Mouse (Mus musculus) left cerebral cortex, postnatal 4 days (tissue): Measurements from ENCODE around the gene Grk5. TPM values are rescaled to one million over a fixed set of nuclear protein-coding genes. Genes with fewer than 3 reads are reported as not detected.

ENCODE experiments used
- DNase-seq: peaks from one replicate; pipeline ENCODE4 v3.0.0-alpha.2; 2022
- intact Hi-C: fragments of 180-260 bp; cut with DNase I; formaldehyde crosslinking; loops from one replicate; pipeline ENCODE4 v1.15.1; 2025
- total RNA-seq, 2 experiments: library from RNA; stranded (reverse); gene quantifications; 2 replicates each; pipeline ENCODE4 v1.2.3; 2021

Grk5 gene
- total RNA-seq, 2 experiments from 2014 or later = 21.5 to 22.2 TPM

DNA sequence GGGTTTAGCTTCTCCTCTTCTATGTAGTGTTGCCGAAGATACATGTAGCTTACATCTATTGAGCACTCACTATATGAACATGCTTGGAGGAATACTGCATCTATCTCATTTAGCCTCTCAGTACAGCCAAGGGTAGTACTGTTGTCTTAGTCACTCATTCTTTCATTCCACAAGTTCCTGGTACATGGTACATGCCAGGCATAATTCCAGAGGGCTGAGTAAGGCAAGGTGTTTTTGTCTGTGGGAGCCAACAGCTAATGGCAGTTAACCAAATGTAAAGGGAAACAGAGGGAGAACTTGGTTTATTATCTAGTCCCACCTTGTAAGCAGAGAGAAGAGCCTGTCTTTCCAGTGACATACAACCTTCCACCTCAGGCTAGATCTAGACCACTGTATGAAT lies 82.0 kb downstream of the Grk5 start:
- intact Hi-C loops = no loop called here
- DNase-seq = no peak

DNA sequence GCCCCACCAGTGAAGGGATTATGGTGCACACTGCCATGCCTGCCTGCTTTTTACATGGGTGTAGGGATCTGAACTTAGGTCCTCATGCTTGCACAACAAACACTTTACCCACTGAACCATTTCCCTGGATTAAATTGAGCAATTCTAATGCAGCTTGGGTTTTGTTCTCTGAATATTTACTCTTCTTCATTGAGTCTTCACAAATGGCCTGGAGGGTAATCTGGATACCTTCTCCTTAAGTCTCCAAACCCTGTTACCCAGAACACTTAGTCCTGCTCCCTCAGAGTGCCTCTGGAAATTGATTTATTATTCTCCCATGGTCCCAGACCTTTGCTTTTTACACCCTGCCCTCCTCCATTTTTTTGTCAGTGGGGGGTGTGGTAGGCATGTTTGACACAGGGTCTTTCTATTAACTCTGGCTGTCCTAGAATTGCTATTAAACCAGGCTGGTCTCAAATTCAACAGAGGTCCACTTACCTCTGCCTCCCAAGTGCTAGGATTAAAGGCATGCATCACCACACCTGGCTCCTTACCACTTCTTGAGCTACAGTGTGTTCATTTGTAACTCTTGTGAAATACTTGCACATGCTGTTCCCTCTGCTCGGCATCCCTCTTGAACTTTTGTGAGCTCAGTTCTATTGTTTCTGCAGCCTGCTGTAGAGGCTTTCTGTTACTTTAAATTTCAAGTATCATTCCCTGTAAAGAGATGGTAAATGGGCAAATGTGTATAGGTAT lies 82.9 kb downstream of the Grk5 start:
- DNase-seq = no peak
- intact Hi-C loops = no loop called here

DNA sequence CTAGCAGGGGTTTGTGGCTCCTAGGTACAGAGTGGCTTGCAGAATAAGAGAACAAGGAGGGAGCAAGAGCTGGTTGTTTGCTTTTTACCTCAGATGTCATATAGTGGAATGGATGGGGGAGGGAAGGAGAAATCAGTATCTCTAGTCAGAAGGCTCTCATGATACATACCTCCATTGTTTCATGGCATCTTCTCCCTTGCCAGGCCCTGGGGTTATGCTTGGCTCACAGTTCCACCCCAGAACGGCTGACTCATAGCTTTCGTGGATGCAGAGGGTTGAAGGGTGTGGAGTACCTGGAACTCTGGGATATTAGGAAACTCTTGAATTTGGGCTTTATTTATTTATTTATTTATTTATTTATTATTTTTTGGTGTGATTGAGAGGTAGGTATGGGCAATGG lies 84.0 kb downstream of the Grk5 start:
- DNase-seq = no peak
- intact Hi-C loops = no loop called here

DNA sequence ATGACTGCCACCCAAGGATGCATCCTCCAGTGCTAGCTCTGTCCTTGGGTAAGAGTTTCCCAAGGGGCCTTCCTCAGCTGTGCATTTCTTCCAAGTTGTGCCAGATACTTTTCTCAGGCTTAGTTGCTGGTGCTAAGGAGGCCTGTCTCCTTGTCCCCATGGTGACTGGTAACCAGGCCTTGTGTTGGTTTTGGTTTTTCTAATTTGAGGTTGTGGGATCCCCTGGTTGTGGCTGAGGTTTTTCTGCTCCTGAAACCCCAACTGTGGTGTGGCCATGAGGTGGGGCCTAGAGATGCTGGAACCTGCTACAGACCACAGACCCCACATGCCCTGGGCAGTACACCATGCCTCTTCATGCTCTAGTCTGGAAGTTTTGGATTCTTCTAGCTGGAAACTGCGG lies 90.0 kb downstream of the Grk5 start:
- no peak for DNase-seq
- intact Hi-C loops = no loop called here

DNA sequence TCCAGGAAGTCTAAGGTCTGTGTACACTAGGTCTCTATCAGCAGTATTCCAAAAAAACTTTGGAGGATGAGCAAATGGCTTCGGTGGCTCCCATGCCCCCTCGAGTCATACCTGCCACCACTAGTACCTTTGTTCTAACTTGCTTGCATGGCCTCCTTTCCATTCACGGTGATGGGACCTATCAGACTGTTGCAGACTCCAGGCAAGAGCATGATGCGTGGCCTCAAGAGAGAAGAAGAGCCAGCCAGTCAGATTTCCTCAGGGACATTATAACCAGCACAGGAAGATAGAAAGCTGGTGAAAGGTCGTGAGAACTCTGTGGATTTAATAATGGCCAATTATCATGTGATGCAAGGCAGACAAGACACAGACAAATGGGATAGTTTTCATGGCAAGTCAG lies 91.8 kb downstream of the Grk5 start:
- intact Hi-C loops = no loop called here

DNA sequence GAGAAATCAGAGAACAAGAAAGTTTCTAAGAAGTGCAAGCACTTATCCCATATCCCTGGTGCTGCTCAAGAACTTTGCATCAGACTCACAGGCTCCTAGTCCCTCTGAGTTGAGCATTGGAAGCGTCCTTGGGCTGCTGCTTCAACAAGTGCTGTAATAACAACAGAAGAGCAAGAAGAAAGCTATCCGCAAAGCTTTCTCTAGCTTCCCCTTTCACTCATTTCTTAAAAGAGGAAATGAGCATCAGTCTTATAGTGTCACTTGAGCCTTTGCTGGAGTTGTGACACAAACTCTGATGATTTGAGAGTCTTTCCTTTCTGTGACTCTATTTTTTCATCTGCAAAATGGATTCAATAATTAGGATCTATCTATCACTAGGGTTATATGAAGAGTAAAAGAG lies 92.3 kb downstream of the Grk5 start:
- intact Hi-C loops = no loop called here
- DNase-seq = no peak

More for the DNA sequence above, 91.8 kb downstream of the Grk5 start:
- DNase-seq = no peak

DNA sequence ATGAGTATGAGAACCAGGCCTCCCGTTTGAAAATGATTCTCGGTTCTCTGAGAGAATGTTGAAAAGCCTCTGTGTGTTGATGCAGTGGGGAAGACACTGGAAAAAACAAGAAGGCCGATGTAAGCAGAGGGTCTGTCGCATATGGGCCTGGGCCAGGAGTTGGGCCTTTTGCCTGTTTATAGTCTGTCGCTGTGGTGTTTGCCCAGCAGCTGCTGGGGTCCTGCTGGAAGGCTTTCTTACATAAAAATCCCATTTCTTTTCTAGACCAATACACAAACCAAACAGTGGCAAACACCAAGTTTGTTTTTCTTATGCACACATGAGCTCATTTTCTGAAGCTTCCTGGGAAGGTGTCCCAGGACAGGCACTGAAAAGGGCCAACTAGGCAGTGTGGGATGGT lies 100.2 kb downstream of the Grk5 start:
- intact Hi-C loops = no loop called here
- DNase-seq = peak; percentile 20

DNA sequence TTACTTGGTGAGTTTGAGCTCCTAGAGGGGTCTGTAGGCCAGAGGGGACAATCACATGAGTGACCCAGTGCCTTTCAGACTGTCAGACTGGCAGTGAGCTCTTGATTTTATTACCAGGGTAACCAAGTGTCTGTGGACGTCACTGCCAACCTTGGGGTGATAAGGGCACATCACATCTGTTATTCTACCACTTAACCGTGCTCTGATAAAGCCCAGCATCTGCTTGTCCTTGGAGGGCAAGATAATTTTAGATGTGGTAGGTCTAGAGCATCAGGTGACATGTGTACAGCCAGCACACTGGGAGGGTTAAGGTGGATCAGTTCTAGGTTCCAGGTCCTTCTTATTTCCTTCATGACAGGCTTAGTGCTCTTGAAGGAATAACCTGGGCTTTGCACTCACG lies 104.7 kb downstream of the Grk5 start:
- DNase-seq = no peak
- intact Hi-C loops = no loop called here

DNA sequence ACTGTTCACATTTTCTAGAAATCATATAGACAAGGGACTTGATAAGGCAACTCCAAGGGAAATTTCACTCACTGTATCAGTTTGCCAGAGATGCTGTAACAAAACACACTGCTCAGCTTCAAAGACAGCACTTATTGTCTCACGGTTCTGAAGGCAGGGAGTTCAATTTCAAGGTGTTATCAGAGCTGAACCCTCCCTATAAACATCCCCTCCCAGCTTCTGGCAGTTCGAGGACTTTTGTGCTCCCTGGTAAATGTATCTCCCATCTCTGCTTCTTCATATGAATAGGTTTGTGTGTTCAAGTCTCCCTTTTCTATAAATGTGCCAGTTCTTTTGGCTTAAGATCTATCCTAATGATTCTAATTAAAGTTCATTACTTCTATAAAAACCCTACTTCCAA lies 105.3 kb downstream of the Grk5 start:
- intact Hi-C loops = no loop called here
- DNase-seq = no peak

DNA sequence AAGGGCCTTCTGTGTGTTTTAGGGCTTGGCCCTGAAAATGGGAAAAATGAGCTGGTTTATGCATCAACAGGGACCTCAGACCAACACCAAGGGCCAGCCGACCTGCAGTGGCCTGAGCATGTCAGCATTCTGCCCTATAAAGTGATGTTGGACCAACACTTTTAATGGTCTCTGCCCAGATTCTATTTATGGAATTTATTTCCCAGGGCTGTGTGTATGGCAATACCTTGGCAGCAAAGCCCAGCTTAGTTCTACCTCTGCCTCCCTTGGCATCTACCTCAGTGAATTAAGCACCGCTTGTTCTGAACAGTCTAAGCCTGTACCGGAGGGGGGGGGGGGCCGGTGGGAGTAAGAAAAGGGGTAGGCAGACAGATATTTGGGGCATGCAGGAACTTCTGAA lies 108.2 kb downstream of the Grk5 start:
- intact Hi-C loops = no loop called here
- no peak for DNase-seq

DNA sequence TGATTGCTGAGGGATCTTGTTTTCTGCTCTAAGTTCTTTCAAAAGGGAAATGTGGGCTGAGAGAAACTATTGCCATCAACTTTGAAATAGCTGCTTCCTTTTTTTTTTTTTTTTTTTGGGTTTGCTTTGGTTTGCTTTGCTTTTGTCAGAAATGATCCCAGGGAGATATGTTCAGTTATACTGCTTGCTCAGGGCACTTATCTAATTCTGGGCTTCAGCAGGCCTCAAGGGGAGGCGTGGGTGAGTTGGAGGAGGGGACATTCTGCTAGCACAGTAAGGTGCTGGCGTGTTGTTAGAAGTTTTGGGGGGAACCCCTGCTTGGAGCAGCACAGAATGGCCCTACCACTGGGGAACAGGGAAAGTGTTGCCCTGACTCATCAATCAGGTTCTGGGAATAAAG lies 110.1 kb downstream of the Grk5 start:
- DNase-seq = no peak
- intact Hi-C loops = no loop called here

DNA sequence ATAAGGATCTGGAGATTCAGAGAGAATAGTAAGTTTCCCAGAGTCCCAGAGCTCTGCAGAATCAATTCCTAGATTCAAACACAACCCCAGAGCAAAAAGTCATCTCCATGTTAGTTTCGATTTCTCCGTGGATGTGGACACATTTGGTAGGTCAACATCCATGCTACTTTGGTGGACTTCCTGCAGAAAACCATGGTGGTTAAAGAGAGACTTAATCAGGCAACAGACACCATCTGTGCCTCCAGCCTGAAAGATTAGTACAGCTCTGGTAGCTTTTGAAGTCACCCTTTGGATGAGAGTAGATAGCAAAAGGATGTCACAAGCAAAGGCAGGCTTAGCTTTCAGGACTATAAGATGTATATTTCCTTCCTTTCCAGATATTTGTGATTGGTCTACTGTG lies 111.4 kb downstream of the Grk5 start:
- intact Hi-C loops = no loop called here
- DNase-seq = no peak

DNA sequence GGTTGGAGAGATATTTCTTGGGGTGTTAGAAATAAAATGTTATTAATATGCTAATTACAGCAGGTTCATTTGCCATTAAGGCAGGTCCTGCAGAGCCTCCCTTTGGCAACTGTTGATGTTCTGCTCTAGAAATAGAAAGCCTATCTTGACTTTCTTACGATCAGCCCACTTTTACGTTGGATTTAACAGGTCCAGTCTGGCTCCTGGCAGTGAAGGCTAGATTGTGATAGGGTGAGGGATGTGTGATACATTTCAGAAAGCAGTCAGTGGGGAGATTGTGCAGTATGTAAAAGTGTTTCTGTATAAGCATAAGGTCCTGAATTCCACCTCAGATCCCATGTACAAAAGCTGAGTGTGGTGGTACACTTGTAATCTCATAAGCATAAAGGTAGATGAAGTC lies 119.7 kb downstream of the Grk5 start:
- no peak for DNase-seq
- intact Hi-C loops = no loop called here

DNA sequence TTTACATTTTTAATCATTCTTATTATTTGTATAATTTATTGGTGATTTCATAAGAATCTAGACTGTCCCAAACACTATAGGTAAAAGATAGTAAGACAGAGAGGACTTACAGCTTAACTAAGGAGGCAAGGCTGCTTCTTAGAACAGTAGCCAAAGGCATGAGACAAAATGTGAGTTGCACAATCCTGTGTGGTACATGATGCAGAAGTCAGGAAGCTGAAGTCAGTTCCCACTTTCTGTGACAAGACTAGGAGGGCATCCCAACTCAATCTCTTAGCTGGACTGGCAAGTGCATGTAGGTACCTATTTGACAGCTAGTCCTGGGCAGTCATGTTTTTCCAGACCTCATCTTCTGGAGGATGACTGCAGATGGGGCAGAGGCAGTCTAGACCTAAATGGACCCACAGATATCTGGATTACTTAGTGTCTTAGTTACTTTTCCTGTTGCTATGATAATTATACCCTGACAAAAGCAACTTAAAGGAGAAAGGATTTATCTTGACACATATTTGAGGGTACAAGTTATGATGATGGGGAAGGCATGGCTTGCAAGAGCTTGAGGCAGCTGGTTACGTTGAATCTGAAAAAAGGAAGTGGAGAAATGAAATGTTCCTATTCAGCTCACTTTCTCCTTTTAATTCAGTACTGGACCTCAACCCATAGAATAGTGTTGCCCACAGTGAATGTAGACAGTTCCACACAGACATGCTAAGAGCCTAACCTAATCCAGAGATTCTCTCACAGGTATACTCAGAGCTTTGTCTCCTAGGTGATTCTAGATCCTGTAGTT lies 128.1 kb downstream of the Grk5 start:
- intact Hi-C loops = no loop called here
- DNase-seq = no peak

DNA sequence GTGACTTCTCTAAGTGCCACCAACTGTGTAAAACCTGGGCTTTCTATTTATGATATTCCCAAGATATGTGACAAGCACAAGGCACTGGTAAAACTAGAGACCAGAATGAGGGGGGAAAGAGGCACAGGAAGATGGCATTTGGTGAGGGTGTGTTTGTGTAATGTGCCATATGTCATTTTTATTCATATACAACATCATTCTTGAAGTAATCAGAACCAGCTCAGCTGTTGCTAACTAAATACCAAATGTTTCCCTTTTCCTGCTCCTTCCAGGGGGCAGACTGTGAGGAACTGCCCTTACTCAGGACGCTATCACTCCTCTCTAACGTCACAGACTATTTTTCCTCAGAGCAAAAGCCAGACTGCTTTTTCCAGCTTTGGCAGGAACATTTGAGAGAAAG lies 132.0 kb downstream of the Grk5 start:
- no peak for DNase-seq
- intact Hi-C loops = no loop called here

DNA sequence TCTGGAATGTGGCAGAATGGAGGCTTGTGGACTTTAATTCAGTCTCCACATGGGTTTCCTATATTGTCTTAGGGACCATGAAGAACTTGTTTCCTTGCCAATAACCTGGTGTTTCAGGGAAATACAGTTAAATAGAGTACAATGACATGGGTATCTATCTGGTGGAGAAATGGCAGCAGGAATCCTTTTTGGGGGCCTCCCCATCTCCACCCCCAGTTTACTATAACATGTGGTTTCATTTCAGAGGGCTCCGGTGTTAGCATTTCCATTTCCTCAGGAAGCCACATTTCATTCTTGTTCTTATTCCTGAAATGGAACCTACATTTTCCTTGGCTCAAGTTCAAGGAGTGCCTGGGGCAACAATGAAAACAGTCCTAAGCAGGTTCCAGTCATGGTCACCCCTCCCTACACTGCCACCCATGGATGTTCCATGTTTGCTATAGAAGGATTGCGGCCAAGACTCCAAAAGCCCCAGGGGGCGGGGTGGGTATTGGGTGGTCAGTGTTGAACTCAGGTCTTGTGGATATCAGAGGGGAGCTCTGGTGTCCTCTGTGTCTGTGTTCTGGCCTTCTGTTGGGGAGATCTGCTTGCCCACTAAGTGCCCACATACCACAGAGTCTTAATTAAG lies 132.5 kb downstream of the Grk5 start:
- DNase-seq = no peak
- intact Hi-C loops = no loop called here

DNA sequence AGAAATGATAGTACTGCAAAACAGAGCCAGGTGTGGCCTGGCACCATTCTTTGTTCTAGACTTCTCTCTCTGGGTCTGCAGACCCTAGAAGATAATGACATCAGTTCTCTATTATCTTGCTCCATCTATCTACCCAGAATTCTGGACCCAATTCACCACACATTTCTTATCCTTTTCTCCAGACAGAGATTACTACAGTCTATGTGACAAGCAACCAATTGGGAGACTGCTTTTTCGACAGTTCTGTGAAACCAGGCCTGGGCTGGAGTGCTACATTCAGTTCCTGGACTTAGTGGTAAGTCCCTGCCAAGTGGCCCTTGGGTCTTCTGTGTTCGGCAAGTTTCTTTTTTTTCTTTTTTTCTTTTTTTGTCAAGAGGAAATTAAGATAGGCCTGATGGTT lies 142.0 kb downstream of the Grk5 start:
- DNase-seq = no peak
- intact Hi-C loops = no loop called here

DNA sequence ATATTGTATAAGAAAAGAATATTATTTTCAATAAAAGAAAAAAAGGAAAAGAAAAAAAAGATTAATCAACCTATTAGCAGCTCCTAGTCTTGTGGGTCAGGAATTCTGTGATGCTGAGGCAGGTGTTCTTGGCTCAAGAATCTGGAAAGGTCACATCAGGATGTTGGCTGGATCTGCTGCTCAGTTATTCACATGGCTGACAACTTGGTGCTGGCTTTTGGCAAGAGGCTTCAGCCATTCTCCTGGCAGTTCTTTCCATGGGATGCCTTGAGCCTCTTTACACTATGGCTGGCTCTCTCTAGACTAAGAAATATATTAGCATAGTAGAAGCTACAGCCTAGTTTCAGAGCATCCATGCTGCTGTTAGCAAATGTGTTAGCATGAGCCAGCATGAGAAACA lies 149.6 kb downstream of the Grk5 start:
- intact Hi-C loops = no loop called here
- DNase-seq = no peak

DNA sequence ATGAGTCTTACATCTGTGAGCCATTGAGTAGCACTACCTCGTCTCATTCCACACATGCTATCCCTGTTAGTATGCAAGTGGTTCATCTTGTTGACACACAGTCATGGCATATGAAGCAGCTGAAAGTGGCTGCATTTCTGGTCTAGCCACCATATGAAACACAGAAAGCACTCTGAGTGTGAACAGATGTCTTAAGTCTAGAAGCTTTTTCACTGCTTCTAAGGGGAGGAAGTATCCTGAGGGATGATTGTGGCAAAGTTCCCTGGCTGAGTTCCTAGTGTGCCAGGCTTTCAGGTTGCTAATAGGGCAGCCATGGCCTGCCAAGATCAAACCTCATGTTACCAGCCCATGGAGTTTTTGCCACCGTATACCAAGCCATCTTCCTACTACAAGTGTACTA lies 159.1 kb downstream of the Grk5 start:
- DNase-seq = peak; percentile 20
- intact Hi-C loops = no loop called here

DNA sequence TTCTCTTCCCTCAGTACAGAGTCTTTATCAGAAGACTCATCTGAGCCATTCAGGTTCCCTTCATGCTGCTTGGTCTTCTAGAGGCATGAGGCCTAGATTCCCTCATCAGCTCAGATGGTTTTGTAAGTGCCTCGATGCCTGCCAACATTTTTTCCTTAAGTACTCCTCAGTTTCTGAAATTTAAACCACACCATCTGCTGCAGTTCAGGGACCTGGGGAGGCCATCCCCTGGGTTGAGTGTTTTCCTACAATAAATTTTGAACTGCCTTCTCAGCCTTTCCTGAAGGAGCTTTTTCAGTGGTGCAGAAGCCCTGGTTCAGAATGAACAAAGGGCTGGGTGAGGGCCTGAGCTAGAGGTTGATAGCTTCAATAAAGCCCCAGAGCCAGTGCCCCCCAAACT lies 159.9 kb downstream of the Grk5 start:
- intact Hi-C loops = no loop called here
- DNase-seq = no peak

DNA sequence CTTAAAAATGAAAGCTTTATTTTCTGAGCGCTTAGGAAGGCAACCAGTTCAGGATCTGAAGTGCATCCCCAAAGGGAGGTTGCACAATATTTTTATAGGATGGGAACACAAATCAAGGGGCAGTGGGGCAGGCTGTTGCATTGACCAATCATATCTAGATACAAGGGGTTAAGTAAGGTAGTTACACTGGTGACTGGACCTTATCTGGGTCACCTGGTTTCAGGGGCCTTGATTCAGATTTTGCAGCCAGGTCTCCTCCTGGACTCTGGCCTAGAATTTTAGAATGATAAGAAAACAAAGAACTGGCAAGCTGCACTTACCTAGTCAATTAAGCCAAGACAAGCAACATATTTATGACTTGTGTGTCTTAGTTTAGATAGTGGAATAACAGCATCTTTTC lies 161.6 kb downstream of the Grk5 start:
- DNase-seq = no peak
- intact Hi-C loops = no loop called here

DNA sequence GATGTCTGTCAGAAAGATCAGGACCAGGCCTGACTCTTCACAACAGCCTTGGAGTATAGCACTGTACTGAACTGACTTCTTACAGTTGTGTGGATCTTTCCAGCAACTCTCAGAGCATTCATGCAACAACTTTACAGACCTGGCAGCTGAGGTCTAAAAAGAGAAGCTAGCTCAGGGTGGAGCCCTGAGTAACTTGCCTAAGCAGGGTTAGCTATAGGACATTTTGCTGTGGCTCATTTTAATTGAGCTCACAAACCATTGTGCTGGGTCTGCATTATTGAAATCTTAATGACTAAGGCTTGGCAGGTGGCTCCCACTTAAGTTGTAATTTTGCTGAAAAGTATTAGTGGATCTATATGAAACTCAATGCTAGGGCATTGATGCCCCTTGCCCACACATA lies 162.5 kb downstream of the Grk5 start:
- intact Hi-C loops = no loop called here
- no peak for DNase-seq
